Mouse (Mus musculus) kidney, postnatal 25 days (tissue): ENCODE data around the gene Scgb2b20.
"Not testable (repeated sequence)": the region's sequence is repeated elsewhere in the genome, so short reads cannot be mapped to it uniquely, and the experiment has no call there.

ENCODE experiments used
- DNase-seq, 2 experiments: peaks; one replicate each; pipeline ENCODE4 v3.0.0; 2021; ENCODE audit warnings: mixed read lengths in 2 of 2

The Scgb2b20 gene

DNA sequence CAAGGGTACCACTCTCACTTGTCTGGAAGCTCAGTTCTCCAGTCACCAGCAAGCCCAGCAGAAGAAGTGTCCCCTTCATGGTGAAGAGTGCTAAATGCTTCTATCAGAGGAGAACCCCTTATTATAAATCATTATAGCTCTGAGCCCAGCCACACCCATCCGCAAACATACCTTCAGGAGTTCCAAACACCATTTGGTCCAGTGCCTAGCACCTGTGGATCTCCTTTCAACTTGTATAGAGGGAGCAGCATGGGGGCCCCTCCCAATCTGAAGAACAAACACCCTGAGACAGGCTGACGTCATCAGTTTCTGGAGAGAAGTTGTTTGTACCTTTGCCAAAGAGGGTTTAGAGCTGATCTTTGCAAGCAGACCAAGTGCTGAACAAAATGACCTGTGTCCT, at the start of gene Scgb2b20:
Gene Scgb2b20, minus strand, starts transcription at position 101 of the 400 bp plus-strand sequence.
- DNase-seq: not testable (repeated sequence)

DNA sequence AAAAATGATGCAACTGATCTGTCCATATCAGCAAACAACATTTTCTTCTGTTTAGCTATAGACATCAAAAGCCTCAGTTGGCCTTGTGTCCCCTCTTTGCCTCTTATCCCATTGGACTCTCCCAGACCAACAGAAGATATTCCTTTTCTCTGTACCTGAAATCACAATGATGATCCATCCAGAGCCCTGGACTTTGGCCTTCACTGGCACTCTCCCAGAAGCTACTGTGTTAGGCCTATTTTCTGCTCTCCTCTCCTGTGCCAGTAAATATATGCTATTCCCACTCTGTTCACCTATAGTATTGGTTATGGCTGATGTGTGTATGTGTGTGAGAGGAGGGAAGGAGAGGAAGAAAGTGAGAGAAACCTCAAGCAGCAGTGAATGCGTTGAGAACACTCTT, 43.6 kb upstream of the Scgb2b20 start:
- DNase-seq: not testable (repeated sequence)

DNA sequence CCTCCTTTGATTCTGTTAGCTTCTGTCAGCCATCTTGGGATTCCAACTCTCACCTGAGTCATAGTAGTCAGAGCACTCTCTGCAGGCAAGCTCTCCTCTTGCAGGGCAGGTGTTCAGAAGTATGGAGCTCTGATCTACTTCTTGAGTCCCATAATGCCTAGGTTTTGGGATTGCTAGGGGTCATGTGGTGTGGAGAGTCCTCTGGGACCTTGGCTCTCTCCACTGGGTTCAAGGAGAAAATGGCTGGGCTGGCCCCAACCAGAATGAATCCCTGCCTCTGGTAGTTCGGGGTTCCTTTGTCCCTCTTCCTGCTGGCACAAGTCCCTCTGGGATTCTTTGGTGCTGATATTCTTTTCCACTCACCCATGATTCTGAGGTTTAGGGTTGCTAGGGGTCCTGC, 35.5 kb upstream of the Scgb2b20 start:
- DNase-seq: no peak

- not testable (repeated sequence) for DNase-seq
These were observed 33.6 kb upstream of the Scgb2b20 start for GRCm38 (mm10) chr7:33399749-33400148.

DNA sequence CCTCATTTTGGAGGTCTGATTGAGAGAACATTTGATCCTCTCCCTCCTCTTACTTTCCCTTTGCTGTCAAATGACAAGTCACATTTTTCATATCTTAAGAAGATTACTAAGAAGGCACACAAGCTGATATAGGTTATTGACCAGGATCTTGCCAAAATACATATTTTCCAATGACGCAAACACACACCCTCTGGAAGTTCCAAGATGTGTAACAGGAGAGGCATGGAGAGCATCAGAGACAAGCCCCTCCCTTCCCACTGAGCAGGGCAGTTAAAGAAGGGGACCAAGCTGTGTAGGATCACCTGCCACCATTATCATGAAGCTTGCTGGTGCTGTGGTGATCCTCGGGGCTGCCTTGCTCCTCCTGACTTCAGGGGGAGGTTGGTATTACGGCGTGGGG, 6.8 kb upstream of the Scgb2b20 start, which contains the start of gene Scgb1b20:
Gene Scgb1b20, plus strand, starts transcription at position 301 of the 400 bp plus-strand sequence.
- DNase-seq: not testable (repeated sequence)
